Mouse (Mus musculus): ENCODE measurements at regions not wholly inside any gene's neighbourhood (a gene's known extent, or its start where the extent isn't known, plus 50 kb on each side); places are given as distances from the start of the nearest gene placed in this dataset.

GRCm38 (mm10) chr9:51525906-51526305 is 197.2 kb upstream of the 1810046K07Rik start:
- Histone ChIP-seq H3K27me3 (no peaks in the 10 kb centered on the region), H3K9me3 (no peaks in the 10 kb centered on the region), H3K27ac (no peak overlapping the region), H3K4me2 (replicated peaks) (no peak overlapping the region), H3K4me3 (no peak overlapping the region), H3K9ac (no peak overlapping the region), H3K36me3 (no peaks in the 10 kb centered on the region), H3K4me1 (no peaks in the 10 kb centered on the region)
- no peak for ATAC-seq (ENCODE audit: low FRiP score, low read depth)
- 87% methylated on average over 4 of the region's 4 CpGs for WGBS

- Histone ChIP-seq H3K9ac (no peak overlapping the region), H3K36me3 (no peaks in the 10 kb centered on the region)
Measured at GRCm38 (mm10) chr9:51538894-51539293, 210.2 kb upstream of the 1810046K07Rik start.

GRCm38 (mm10) chr9:51541940-51542339 is 213.2 kb upstream of the 1810046K07Rik start:
- no peaks in the 10 kb centered on the region for H3K4me1 ChIP-seq
- no peak overlapping the region for H3K27ac ChIP-seq
- H3K36me3 ChIP-seq = no peaks in the 10 kb centered on the region
- no peak overlapping the region for H3K4me2 ChIP-seq (replicated peaks)
- H3K9me3 ChIP-seq = no peaks in the 10 kb centered on the region
- no peak overlapping the region for H3K4me3 ChIP-seq
- no peaks in the 10 kb centered on the region for H3K27me3 ChIP-seq
- H3K9ac ChIP-seq = no peak overlapping the region
- 91% methylated on average over 3 of the region's 3 CpGs for WGBS
- no peak for ATAC-seq (ENCODE audit: low FRiP score, low read depth)

More at GRCm38 (mm10) chr9:51538894-51539293, 210.2 kb upstream of the 1810046K07Rik start:
- no peak for ATAC-seq (ENCODE audit: low FRiP score, low read depth)
- Histone ChIP-seq H3K4me1 (no peaks in the 10 kb centered on the region), H3K27me3 (no peaks in the 10 kb centered on the region), H3K27ac (no peak overlapping the region), H3K4me3 (no peak overlapping the region), H3K9me3 (no peaks in the 10 kb centered on the region), H3K4me2 (replicated peaks) (no peak overlapping the region)
- 26% methylated on average over 2 of the region's 2 CpGs for WGBS

GRCm38 (mm10) chr9:51572040-51572439 is 193.1 kb upstream of the Arhgap20 start:
- H3K9ac ChIP-seq = no peak overlapping the region
- H3K9me3 ChIP-seq = no peaks in the 10 kb centered on the region
- no peaks in the 10 kb centered on the region for H3K27me3 ChIP-seq
- H3K36me3 ChIP-seq = no peaks in the 10 kb centered on the region
- no peak overlapping the region for H3K27ac ChIP-seq
- H3K4me3 ChIP-seq = no peak overlapping the region
- no peaks in the 10 kb centered on the region for H3K4me1 ChIP-seq
- ATAC-seq (ENCODE audit: low FRiP score, low read depth) = no peak
- H3K4me2 ChIP-seq (replicated peaks) = no peak overlapping the region
- 83% methylated on average over 5 of the region's 5 CpGs for WGBS

GRCm38 (mm10) chr9:51581601-51582000 is 183.5 kb upstream of the Arhgap20 start:
- no peaks in the 10 kb centered on the region for H3K36me3 ChIP-seq
- H3K4me1 ChIP-seq = peaks cover 4% of the 10 kb centered on the region; the same call in 1 of the 2 replicates
- H3K9me3 ChIP-seq = no peaks in the 10 kb centered on the region
- ATAC-seq (ENCODE audit: low FRiP score, low read depth) = no peak
- no peak overlapping the region for H3K4me3 ChIP-seq
- H3K27ac ChIP-seq = no peak overlapping the region
- no peak overlapping the region for H3K4me2 ChIP-seq (replicated peaks)
- 89% methylated on average over 3 of the region's 3 CpGs for WGBS
- no peaks in the 10 kb centered on the region for H3K27me3 ChIP-seq
- no peak overlapping the region for H3K9ac ChIP-seq

- 65% methylated on average over 3 of the region's 3 CpGs for WGBS
- ATAC-seq (ENCODE audit: low FRiP score, low read depth) = no peak
Measured at GRCm38 (mm10) chr9:51593707-51594106, 171.4 kb upstream of the Arhgap20 start.

GRCm38 (mm10) chr9:51598706-51599105 is 166.4 kb upstream of the Arhgap20 start:
- Histone ChIP-seq H3K36me3 (no peaks in the 10 kb centered on the region), H3K4me3 (no peak overlapping the region), H3K9me3 (no peaks in the 10 kb centered on the region), H3K27me3 (no peaks in the 10 kb centered on the region), H3K4me2 (replicated peaks) (no peak overlapping the region), H3K4me1 (no peaks in the 10 kb centered on the region), H3K9ac (no peak overlapping the region), H3K27ac (no peak overlapping the region)
- no peak for ATAC-seq (ENCODE audit: low FRiP score, low read depth)
- 58% methylated on average over 2 of the region's 2 CpGs for WGBS

More at GRCm38 (mm10) chr9:51593707-51594106, 171.4 kb upstream of the Arhgap20 start:
- H3K9me3 ChIP-seq = no peaks in the 10 kb centered on the region
- no peaks in the 10 kb centered on the region for H3K27me3 ChIP-seq
- H3K36me3 ChIP-seq = no peaks in the 10 kb centered on the region
- no peaks in the 10 kb centered on the region for H3K4me1 ChIP-seq
- H3K4me3 ChIP-seq = no peak overlapping the region
- H3K27ac ChIP-seq = no peak overlapping the region
- no peak overlapping the region for H3K9ac ChIP-seq
- H3K4me2 ChIP-seq (replicated peaks) = no peak overlapping the region

GRCm38 (mm10) chr9:51608158-51608557 is 157.0 kb upstream of the Arhgap20 start:
- H3K4me2 ChIP-seq (replicated peaks) = no peak overlapping the region
- no peak for ATAC-seq (ENCODE audit: low FRiP score, low read depth)
- 70% methylated on average over 1 of the region's 1 CpGs for WGBS
- no peak overlapping the region for H3K9ac ChIP-seq
- H3K27me3 ChIP-seq = no peaks in the 10 kb centered on the region
- H3K36me3 ChIP-seq = no peaks in the 10 kb centered on the region
- H3K4me1 ChIP-seq = no peaks in the 10 kb centered on the region
- H3K9me3 ChIP-seq = no peaks in the 10 kb centered on the region
- no peak overlapping the region for H3K4me3 ChIP-seq
- H3K27ac ChIP-seq = no peak overlapping the region

GRCm38 (mm10) chr9:51608697-51609456 is 156.3 kb upstream of the Arhgap20 start:
- Histone ChIP-seq H3K36me3 (no peaks in the 10 kb centered on the region), H3K9ac (no peak overlapping the region), H3K9me3 (no peaks in the 10 kb centered on the region), H3K4me3 (no peak overlapping the region), H3K4me2 (replicated peaks) (no peak overlapping the region), H3K27me3 (no peaks in the 10 kb centered on the region), H3K27ac (no peak overlapping the region), H3K4me1 (no peaks in the 10 kb centered on the region)
- WGBS = 86% methylated on average over 6 of the region's 6 CpGs
- ATAC-seq (ENCODE audit: low FRiP score, low read depth) = no peak

- no peaks in the 10 kb centered on the region for H3K27me3 ChIP-seq
- no peak overlapping the region for H3K9ac ChIP-seq
- no peaks in the 10 kb centered on the region for H3K36me3 ChIP-seq
- no peak overlapping the region for H3K27ac ChIP-seq
- H3K4me2 ChIP-seq (replicated peaks) = no peak overlapping the region
- H3K9me3 ChIP-seq = no peaks in the 10 kb centered on the region
- H3K4me3 ChIP-seq = no peak overlapping the region
- no peaks in the 10 kb centered on the region for H3K4me1 ChIP-seq
- ATAC-seq (ENCODE audit: low FRiP score, low read depth) = no peak
- WGBS = 72% methylated on average over 4 of the region's 4 CpGs
Measured at GRCm38 (mm10) chr9:51626156-51626555, 139.0 kb upstream of the Arhgap20 start.

- Histone ChIP-seq H3K9ac (no peak overlapping the region), H3K9me3 (no peaks in the 10 kb centered on the region), H3K27ac (no peak overlapping the region), H3K4me1 (peaks cover 6% of the 10 kb centered on the region; the same call in 1 of the 2 replicates), H3K27me3 (no peaks in the 10 kb centered on the region), H3K4me3 (no peak overlapping the region), H3K4me2 (replicated peaks) (no peak overlapping the region), H3K36me3 (no peaks in the 10 kb centered on the region)
- WGBS = 91% methylated on average over 2 of the region's 2 CpGs
- no peak for ATAC-seq (ENCODE audit: low FRiP score, low read depth)
Measured at GRCm38 (mm10) chr9:51636097-51636496, 129.0 kb upstream of the Arhgap20 start.

GRCm38 (mm10) chr9:51636559-51637127 is 128.5 kb upstream of the Arhgap20 start:
- no peaks in the 10 kb centered on the region for H3K27me3 ChIP-seq
- peaks cover 6% of the 10 kb centered on the region; the same call in 1 of the 2 replicates for H3K4me1 ChIP-seq
- 85% methylated on average over 1 of the region's 1 CpGs for WGBS
- no peak overlapping the region for H3K4me3 ChIP-seq
- H3K9me3 ChIP-seq = no peaks in the 10 kb centered on the region
- H3K4me2 ChIP-seq (replicated peaks) = no peak overlapping the region
- H3K27ac ChIP-seq = no peak overlapping the region
- H3K36me3 ChIP-seq = no peaks in the 10 kb centered on the region
- no peak overlapping the region for H3K9ac ChIP-seq
- no peak for ATAC-seq (ENCODE audit: low FRiP score, low read depth)

Measured in limb, embryonic 13.5 days (tissue).